Mouse (Mus musculus) liver, embryonic 12.5 days (tissue): ENCODE results near the gene Tbx21. TPM values are rescaled to one million over a fixed set of nuclear protein-coding genes. Genes with fewer than 3 reads are reported as not detected.

Source experiments
- ATAC-seq: fragments of 200-750 bp; cut with Nextera tagmentation; 2 replicates; pipeline ENCODE4 v1.8.0; 2017; ENCODE audit warnings: moderate number of reproducible peaks, mild to moderate bottlenecking, moderate library complexity
- H3K27ac ChIP-seq: fragments of 300-500 bp; sonication (generic); 2 replicates; pipeline ENCODE4 v1.5.1; 2016; ENCODE audit warnings: mild to moderate bottlenecking
- H3K27me3 ChIP-seq: fragments of 300-500 bp; sonication (generic); replicated peaks from 2 replicates; pipeline ENCODE4 v1.6.1; 2016; ENCODE audit warnings: mild to moderate bottlenecking, moderate library complexity
- H3K36me3 ChIP-seq: fragments of 300-500 bp; sonication (generic); 2 replicates; pipeline ENCODE4 v1.6.1; 2016; ENCODE audit warnings: mild to moderate bottlenecking, moderate library complexity
- H3K4me1 ChIP-seq: fragments of 300-500 bp; sonication (generic); 2 replicates; pipeline ENCODE4 v1.6.1; 2016
- H3K4me2 ChIP-seq: fragments of 300-500 bp; sonication (generic); 2 replicates; pipeline ENCODE4 v1.6.1; 2016; ENCODE audit warnings: mild to moderate bottlenecking, moderate library complexity
- H3K4me3 ChIP-seq: fragments of 300-500 bp; sonication (generic); 2 replicates; pipeline ENCODE4 v1.5.1; 2016; ENCODE audit warnings: mild to moderate bottlenecking, moderate library complexity
- H3K9ac ChIP-seq: fragments of 300-500 bp; sonication (generic); 2 replicates; pipeline ENCODE4 v1.6.1; 2016; ENCODE audit warnings: mild to moderate bottlenecking, moderate library complexity
- H3K9me3 ChIP-seq: fragments of 300-500 bp; sonication (generic); replicated peaks from 2 replicates; pipeline ENCODE4 v1.6.1; 2016; ENCODE audit warnings: mild to moderate bottlenecking, moderate library complexity
- WGBS: fragments of 180-500 bp; shearing (Covaris S2); methylation state at CpG from one replicate; pipeline ENCODE4 v1.1.7; 2016; ENCODE audit not compliant: insufficient replicate concordance; 5-methylcytosine and 5-hydroxymethylcytosine counted together
- polyA plus RNA-seq: library from polyadenylated mRNA; unstranded; fragments of >200 nt; fragmentation: Nextera tagmentation; extraction: Ambion mirVana; gene quantifications from 2 replicates; pipeline ENCODE4 v1.2.1, GENCODE M21; 2016

Gene Tbx21
- polyA plus RNA-seq, 1 experiment from 2014 or later, result not detected

DNA sequence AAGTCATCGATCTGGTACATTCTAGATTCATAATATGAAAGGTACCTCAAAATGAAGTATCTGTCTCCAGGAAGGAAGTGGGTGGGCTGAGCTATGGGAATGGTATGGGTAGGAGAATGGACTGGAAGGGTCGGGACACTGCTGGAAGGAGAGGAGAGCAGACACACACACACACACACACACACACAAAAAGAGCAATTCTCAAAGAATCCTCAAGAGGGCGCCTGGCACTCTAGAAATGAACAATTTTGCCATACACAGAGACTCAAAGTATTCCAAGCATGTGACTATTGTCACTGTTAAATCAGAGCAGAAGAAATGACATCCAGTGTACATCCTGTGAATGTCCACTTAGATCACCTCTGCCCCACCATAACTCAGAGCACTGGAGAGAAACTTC, 42.6 kb downstream of the Tbx21 start:
- WGBS, result 22% methylated on average over 3 of the region's 3 CpGs
- peaks cover 8% of the 10 kb centered on the region for H3K36me3 ChIP-seq
- H3K27me3 ChIP-seq, result no peaks in the 10 kb centered on the region
- H3K4me2 ChIP-seq, result no peak overlapping the region
- H3K27ac ChIP-seq, result no peak overlapping the region
- no peaks in the 10 kb centered on the region for H3K9me3 ChIP-seq
- H3K4me3 ChIP-seq, result no peak overlapping the region
- ATAC-seq, result no peak
- H3K9ac ChIP-seq, result no peak overlapping the region
- H3K4me1 ChIP-seq, result no peaks in the 10 kb centered on the region

DNA sequence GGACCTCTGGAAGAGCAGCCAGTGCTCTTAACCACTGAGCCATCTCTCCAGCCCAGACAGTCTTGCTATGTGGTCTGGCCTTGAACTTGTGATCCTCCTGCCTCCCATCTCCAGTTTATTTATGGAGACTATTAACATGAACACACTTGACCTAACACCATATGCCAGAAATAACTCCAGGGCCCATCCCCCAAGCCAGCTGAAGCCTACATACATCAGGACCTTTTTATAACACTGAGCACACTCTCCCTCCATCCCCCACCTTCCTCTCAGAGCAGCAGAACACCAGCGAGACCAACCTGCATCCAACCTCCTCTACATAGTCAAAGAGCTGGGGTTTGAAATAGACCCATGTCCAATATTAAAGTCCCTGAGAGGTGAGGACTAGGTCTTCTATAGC, 44.0 kb downstream of the Tbx21 start:
- Histone ChIP-seq H3K27me3 (no peaks in the 10 kb centered on the region), H3K4me2 (no peak overlapping the region), H3K27ac (no peak overlapping the region), H3K4me1 (no peaks in the 10 kb centered on the region), H3K36me3 (peaks cover 22% of the 10 kb centered on the region), H3K9ac (no peak overlapping the region), H3K4me3 (no peak overlapping the region), H3K9me3 (no peaks in the 10 kb centered on the region)
- WGBS, result 52% methylated on average over 1 of the region's 1 CpGs
- no peak for ATAC-seq

DNA sequence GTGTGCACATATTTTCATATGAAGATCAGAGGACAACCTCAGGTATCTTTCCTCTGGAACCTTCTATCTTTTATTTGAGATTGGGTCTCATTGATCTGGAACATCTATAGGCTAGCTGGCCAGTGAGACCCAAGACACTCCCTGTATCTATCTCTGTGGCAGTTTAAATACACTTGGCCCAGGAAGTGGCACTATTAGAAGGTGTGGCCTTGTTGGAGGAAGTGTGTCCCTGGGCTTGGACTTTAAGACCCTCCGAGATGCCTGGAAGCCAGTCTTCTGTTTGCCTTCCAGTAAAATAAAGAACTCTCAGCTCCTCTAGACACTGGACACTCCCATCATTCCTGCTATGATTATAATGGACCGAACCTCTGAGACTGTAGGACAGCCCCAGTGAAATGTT, 45.4 kb downstream of the Tbx21 start:
- WGBS, result 59% methylated on average over 2 of the region's 2 CpGs
- no peak for ATAC-seq
- no peak overlapping the region for H3K4me2 ChIP-seq
- H3K27ac ChIP-seq, result no peak overlapping the region
- no peaks in the 10 kb centered on the region for H3K9me3 ChIP-seq
- H3K4me3 ChIP-seq, result no peak overlapping the region
- no peak overlapping the region for H3K9ac ChIP-seq
- H3K36me3 ChIP-seq, result peaks cover 23% of the 10 kb centered on the region
- H3K27me3 ChIP-seq, result no peaks in the 10 kb centered on the region
- no peaks in the 10 kb centered on the region for H3K4me1 ChIP-seq

DNA sequence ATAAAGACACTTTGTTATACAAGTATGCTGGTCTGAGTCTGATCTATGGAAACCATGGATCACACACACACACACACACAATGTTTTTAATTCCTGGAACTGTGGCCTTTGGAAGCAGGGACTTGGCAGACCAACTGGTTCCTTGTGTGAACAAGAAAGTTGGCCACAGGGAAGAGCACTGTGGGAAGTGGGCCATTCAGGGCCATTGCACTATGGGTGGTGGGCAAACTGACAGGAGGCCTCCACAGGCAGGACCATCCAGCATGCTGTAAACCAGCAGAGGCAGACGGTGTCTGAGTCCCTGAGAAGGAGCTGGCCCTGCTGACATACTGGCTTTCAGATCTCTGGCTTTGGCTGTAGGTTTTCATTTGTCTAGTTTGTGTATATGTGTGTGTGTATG, 45.8 kb downstream of the Tbx21 start:
- no peaks in the 10 kb centered on the region for H3K4me1 ChIP-seq
- no peak for ATAC-seq
- no peak overlapping the region for H3K27ac ChIP-seq
- no peak overlapping the region for H3K9ac ChIP-seq
- 56% methylated on average over 1 of the region's 1 CpGs for WGBS
- H3K4me3 ChIP-seq, result no peak overlapping the region
- H3K9me3 ChIP-seq, result no peaks in the 10 kb centered on the region
- no peak overlapping the region for H3K4me2 ChIP-seq
- H3K27me3 ChIP-seq, result no peaks in the 10 kb centered on the region
- H3K36me3 ChIP-seq, result peaks cover 26% of the 10 kb centered on the region

DNA sequence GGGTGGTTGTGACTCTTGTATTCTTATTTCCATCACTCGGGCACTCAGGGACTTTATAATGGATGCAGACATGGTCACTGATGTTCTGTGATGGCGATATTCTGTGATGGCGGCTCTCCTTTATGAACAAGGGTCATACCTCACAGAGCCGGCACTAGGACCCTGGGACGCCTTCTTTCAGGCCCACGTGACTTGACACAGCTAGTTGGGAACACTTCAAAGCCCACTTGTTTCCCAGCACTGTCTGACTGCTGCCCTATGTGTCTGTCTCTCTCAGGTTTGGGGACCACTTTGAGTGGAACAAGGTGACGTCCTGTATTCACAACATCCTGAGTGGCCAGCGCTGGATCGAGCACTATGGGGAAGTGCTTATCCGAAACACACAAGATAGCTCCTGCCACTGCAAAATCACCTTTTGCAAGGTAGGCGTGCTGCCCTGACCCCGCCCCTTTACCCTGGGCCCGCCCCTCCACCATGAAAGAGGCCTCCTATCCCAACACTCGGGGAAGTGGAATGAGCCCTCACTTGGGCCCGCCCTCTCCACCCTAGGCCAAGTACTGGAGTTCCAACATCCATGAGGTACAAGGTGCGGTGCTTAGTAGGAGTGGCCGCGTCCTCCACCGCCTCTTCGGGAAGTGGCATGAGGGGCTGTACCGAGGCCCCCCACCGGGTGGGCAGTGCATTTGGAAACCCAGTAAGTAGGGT, 48.3 kb downstream of the Tbx21 start:
- H3K27ac ChIP-seq, result no peak overlapping the region
- no peaks in the 10 kb centered on the region for H3K9me3 ChIP-seq
- ATAC-seq, result no peak; the same call in 1 of the 2 replicates
- H3K36me3 ChIP-seq, result peaks cover 28% of the 10 kb centered on the region
- H3K4me3 ChIP-seq, result no peak overlapping the region
- H3K4me1 ChIP-seq, result no peaks in the 10 kb centered on the region
- no peaks in the 10 kb centered on the region for H3K27me3 ChIP-seq
- no peak overlapping the region for H3K9ac ChIP-seq
- 66% methylated on average over 22 of the region's 22 CpGs for WGBS
- no peak overlapping the region for H3K4me2 ChIP-seq

DNA sequence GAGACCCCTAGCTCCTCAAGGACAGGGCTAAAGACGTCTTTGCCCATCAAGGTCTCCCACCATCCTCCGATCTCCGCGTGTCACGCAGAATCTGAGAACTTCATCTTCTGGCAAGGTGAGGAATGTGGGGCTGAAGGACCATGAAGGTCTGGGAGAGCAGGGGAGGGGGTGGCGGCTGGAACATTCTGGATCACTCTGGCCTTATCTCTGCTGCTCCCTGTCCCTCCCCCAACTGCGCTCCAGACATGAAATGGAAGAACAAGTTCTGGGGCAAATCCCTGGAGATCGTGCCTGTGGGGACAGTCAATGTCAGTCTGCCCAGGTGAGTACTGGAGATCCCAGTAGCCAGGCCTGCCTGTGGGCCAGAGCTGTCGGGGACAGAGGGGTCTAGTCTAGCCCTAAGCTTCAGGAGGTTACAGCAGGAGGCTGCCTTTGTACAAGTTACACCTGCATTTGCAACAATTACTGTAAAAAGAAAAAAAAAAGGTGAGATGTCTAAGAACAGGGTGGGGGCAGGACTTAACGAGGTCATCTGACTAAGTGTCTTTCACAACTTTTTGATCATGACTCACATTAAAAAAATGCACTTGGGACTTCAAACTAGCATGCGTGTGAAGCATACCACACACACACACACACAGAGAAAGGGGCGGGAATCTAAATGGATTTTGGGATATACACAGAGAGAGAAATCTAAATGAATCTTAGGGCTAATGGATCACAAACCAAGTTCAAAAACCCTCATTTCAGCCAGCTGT, 49.4 kb downstream of the Tbx21 start:
- H3K4me1 ChIP-seq, result peaks cover 6% of the 10 kb centered on the region
- peaks cover 39% of the 10 kb centered on the region for H3K36me3 ChIP-seq
- no peak for ATAC-seq
- no peak overlapping the region for H3K4me2 ChIP-seq
- H3K4me3 ChIP-seq, result no peak overlapping the region
- H3K27ac ChIP-seq, result no peak overlapping the region
- no peaks in the 10 kb centered on the region for H3K27me3 ChIP-seq
- H3K9me3 ChIP-seq, result no peaks in the 10 kb centered on the region
- 74% methylated on average over 12 of the region's 12 CpGs for WGBS
- no peak overlapping the region for H3K9ac ChIP-seq

- ATAC-seq, result no peak
- H3K36me3 ChIP-seq, result peaks cover 57% of the 10 kb centered on the region
- no peak overlapping the region for H3K4me3 ChIP-seq
Observed at GRCm38 (mm10) chr11:97063921-97064295, 51.2 kb downstream of the Tbx21 start.

GRCm38 (mm10) chr11:97063274-97063920, 51.7 kb downstream of the Tbx21 start:
- no peak for ATAC-seq
- no peaks in the 10 kb centered on the region for H3K27me3 ChIP-seq
- no peak overlapping the region for H3K4me3 ChIP-seq
- peaks cover 62% of the 10 kb centered on the region for H3K36me3 ChIP-seq
- H3K4me1 ChIP-seq, result peaks cover 6% of the 10 kb centered on the region
- H3K27ac ChIP-seq, result no peak overlapping the region
- no peak overlapping the region for H3K4me2 ChIP-seq
- H3K9ac ChIP-seq, result no peak overlapping the region
- WGBS, result 61% methylated on average over 9 of the region's 9 CpGs
- no peaks in the 10 kb centered on the region for H3K9me3 ChIP-seq

More at GRCm38 (mm10) chr11:97063921-97064295, 51.2 kb downstream of the Tbx21 start:
- peaks cover 6% of the 10 kb centered on the region for H3K4me1 ChIP-seq
- no peaks in the 10 kb centered on the region for H3K9me3 ChIP-seq
- WGBS, result 80% methylated on average over 3 of the region's 3 CpGs
- no peak overlapping the region for H3K27ac ChIP-seq
- no peak overlapping the region for H3K9ac ChIP-seq
- H3K27me3 ChIP-seq, result no peaks in the 10 kb centered on the region
- no peak overlapping the region for H3K4me2 ChIP-seq

DNA sequence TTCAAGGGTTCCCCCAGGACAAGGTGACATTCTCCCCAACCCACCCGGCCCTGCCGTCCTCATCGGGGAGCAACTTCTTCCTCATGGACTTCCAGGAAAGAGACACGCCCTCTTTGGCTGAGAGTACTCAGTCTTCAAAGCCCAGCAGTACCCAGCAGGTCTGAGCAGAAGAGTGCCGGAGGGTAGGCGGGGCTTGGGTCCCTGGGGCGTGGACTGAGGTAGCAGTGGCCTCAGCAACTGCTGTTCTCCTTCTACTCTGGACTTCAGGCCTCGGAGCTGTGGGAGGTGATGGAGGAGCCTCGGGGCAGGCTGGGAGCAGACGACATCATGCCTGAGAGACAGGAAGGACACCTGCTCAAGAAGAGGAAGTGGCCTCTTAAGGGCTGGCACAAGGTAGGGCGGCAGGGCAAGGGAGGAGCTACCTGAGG, 62.9 kb downstream of the Tbx21 start:
- ATAC-seq, result peak; percentile 74
- peaks cover 57% of the 10 kb centered on the region for H3K36me3 ChIP-seq
- peak overlapping the region; percentile 83 for H3K9ac ChIP-seq
- peak overlapping the region; percentile 81 for H3K4me2 ChIP-seq
- H3K4me1 ChIP-seq, result peaks cover 30% of the 10 kb centered on the region
- H3K27ac ChIP-seq, result peak overlapping the region; percentile 74; the same call in 1 of the 2 replicates
- no peaks in the 10 kb centered on the region for H3K9me3 ChIP-seq
- no peaks in the 10 kb centered on the region for H3K27me3 ChIP-seq
- 15% methylated on average over 11 of the region's 11 CpGs for WGBS
- H3K4me3 ChIP-seq, result peak overlapping the region; percentile 69

GRCm38 (mm10) chr11:97050944-97051586, 64.1 kb downstream of the Tbx21 start:
- H3K4me3 ChIP-seq, result peak overlapping the region; percentile 69
- no peaks in the 10 kb centered on the region for H3K9me3 ChIP-seq
- WGBS, result 16% methylated on average over 13 of the region's 13 CpGs
- H3K4me2 ChIP-seq, result peak overlapping the region; percentile 81
- H3K9ac ChIP-seq, result peak overlapping the region; percentile 83
- ATAC-seq, result peak; percentile 28; the same call in 1 of the 2 replicates
- H3K27ac ChIP-seq, result peak overlapping the region; percentile 74
- H3K36me3 ChIP-seq, result peaks cover 54% of the 10 kb centered on the region
- no peaks in the 10 kb centered on the region for H3K27me3 ChIP-seq
- H3K4me1 ChIP-seq, result peaks cover 30% of the 10 kb centered on the region

DNA sequence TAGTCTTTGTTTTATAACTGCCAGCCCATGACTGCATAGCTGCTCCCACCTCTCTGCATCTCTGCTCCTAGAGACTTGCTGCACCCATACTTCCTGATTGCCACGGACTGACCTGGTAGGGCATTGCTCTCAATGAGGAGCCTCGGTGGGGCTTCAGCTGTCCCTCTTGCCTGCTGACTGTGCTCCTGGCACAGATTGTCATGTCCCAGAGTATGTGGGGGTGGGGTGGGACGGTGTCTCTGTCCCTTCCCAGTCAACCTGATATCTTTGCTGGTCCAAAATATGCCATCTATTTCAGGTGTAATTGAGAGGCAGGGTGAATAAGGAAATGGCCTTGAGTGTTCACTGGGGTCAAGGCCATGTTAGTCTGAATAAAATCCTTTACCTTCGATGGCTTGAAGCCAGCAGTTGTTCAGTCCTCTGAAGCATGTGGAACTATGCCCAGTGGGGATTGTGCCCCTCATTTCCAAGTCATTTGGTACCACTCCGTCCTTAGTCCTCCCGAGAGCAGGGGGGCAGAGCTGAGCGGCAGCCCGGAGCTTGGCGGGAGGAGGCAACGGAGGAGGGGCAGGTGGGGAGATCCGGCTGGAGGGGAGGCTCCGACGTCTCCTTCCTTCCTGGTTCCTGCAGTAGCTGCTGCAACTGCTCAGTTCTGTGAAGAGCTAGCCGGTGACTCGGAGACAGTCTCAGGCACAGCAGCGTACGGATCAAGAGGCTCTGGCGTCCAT, 64.8 kb downstream of the Tbx21 start, which contains the start of gene Osbpl7:
TSS of gene Osbpl7 (plus strand) at position 413 of the 728 bp plus-strand sequence.
- Histone ChIP-seq H3K27ac (peak within 1 kb of the TSS; percentile 74), H3K4me1 (peaks cover 30% of the 10 kb centered on the region), H3K4me2 (peak within 1 kb of the TSS; percentile 81), H3K9ac (peak within 1 kb of the TSS; percentile 83), H3K9me3 (no peaks in the 10 kb centered on the region), H3K4me3 (peak within 1 kb of the TSS; percentile 69), H3K36me3 (peaks cover 53% of the 10 kb centered on the region), H3K27me3 (no peaks in the 10 kb centered on the region)
- 6% methylated on average over 18 of the region's 18 CpGs for WGBS
- peak; percentile 56 for ATAC-seq
